Mouse (Mus musculus) heart, adult 2 months (tissue): ENCODE measurements around the gene Gm17364. TPM values are rescaled to one million over a fixed set of nuclear protein-coding genes. Genes with fewer than 3 reads are reported as not detected.
A peak's percentile ranks its signal among the peaks of the same experiment; 100 is the strongest.

Experiments used
- DNase-seq, 2 experiments: peaks; one replicate each; pipeline ENCODE4 v3.0.0; 2021
- H3K27ac ChIP-seq: fragments of 200-600 bp; 2 replicates; pipeline ENCODE4 v1.8.1; 2022
- H3K27me3 ChIP-seq: fragments of 200-500 bp; 2 replicates; pipeline ENCODE4 v1.6.1; 2012; ENCODE audit warnings: mild to moderate bottlenecking, low read length, inconsistent platforms, mixed read lengths; ENCODE audit not compliant: control insufficient read depth, insufficient read depth
- H3K36me3 ChIP-seq: fragments of 200-500 bp; 2 replicates; pipeline ENCODE4 v1.6.1; 2012; ENCODE audit warnings: low read length, inconsistent platforms; ENCODE audit not compliant: control insufficient read depth, insufficient read depth
- H3K4me1 ChIP-seq: fragments of 200-500 bp; 2 replicates; pipeline ENCODE4 v1.6.1; 2011; ENCODE audit warnings: low read length; ENCODE audit not compliant: control insufficient read depth, insufficient read depth
- H3K4me3 ChIP-seq: fragments of 200-600 bp; 2 replicates; pipeline ENCODE4 v1.8.1; 2022
- H3K79me2 ChIP-seq: fragments of 200-500 bp; replicated peaks from 2 replicates; pipeline ENCODE4 v1.6.1; 2012; ENCODE audit warnings: mild to moderate bottlenecking, inconsistent platforms, low read length, moderate library complexity, mixed read lengths; ENCODE audit not compliant: control insufficient read depth, insufficient read depth
- H3K9ac ChIP-seq: fragments of 200-500 bp; 2 replicates; pipeline ENCODE4 v1.6.1; 2012; ENCODE audit warnings: low read depth, mild to moderate bottlenecking, control low read depth, inconsistent platforms, low read length, mixed read lengths
- CTCF ChIP-seq: fragments of 200-600 bp; IDR thresholded peaks from 2 replicates; pipeline ENCODE4 v1.8.1; 2022; ENCODE audit warnings: antibody characterized with exemption, mild to moderate bottlenecking, moderate library complexity
- EP300 ChIP-seq: fragments of 200-500 bp; IDR thresholded peaks from 2 replicates; pipeline ENCODE4 v1.6.1; 2011; ENCODE audit warnings: low read depth, low read length, control low read depth; ENCODE audit not compliant: insufficient read depth
- POLR2A ChIP-seq: fragments of 200-500 bp; IDR thresholded peaks from 2 replicates; pipeline ENCODE4 v1.6.1; 2011; ENCODE audit warnings: mild to moderate bottlenecking, low read depth, low read length, control low read depth; ENCODE audit not compliant: insufficient read depth
- WGBS: fragments of 180-500 bp; shearing (Covaris S2); methylation state at CpG from one replicate; pipeline ENCODE4 v1.1.7; 2018; 5-methylcytosine and 5-hydroxymethylcytosine counted together
- intact Hi-C: fragments of 180-260 bp; cut with DNase I; formaldehyde crosslinking; loops from one replicate; pipeline ENCODE4 v1.15.1; 2025
- long read RNA-seq: library from polyadenylated mRNA; stranded (forward); transcript quantifications from one replicate; pipeline ENCODE4 v2.0.0, GENCODE M21; 2021
- polyA plus RNA-seq: library from polyadenylated mRNA; depleted of rRNA; stranded (reverse); fragments of >200 nt; gene quantifications from 2 replicates; pipeline ENCODE4 v1.2.3, GENCODE M21; 2012; rRNA removed
- total RNA-seq, 2 experiments: library from RNA; stranded (reverse); gene quantifications; 2 replicates each; pipeline ENCODE4 v1.2.3; 2021

Gene Gm17364
- not detected for total RNA-seq
- not detected in 2 replicates for polyA plus RNA-seq
- long read RNA-seq, partial matches to known transcripts, result 0 of 1 reads
- long read RNA-seq, other reads (novel, unspliced or antisense), result 1 of 1 reads

DNA sequence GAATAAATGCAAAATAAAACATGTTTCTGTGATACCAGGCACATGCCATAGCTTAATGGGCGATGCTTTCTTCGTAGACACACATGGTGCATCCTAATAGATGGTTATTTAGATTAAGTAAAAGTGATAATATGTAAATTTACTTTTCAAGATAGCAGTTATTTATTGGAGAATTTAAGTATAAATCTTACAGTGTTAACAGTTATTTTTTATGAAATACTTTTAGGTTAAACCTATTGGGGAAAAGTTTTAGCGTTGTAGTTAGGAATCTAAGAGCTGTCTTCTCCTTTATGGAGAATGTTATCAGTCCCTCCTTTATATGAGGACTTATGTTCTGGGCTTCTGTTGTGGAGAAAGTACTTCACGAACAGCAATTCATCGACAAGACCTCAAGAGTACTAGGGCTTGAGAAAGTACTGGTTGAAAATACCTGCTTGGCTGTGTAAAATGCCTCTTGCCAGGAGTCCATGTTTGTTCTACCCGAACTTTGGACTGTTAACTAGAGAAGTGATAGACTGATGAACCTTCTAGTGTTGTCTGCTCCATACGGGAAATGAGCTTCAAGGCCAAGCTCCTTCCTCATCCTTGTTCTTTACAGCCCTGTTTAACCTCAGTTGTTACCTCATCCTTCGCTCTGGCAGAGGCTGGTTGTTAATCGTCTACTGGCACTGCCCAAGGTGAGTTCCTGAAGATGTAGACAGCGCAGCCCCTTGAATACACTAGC is at the start of gene Gm17364:
Gene Gm17364 (minus strand): TSS at position 51 of the 724 bp plus-strand sequence.
- no peak for TF ChIP-seq POLR2A
- TF ChIP-seq CTCF, result no peak
- Histone ChIP-seq H3K36me3 (no peaks in the 10 kb centered on the region), H3K4me3 (no peak within 1 kb of the TSS), H3K9ac (no peak within 1 kb of the TSS), H3K27me3 (no peaks in the 10 kb centered on the region), H3K4me1 (no peaks in the 10 kb centered on the region), H3K79me2 (no peaks in the 10 kb centered on the region), H3K27ac (no peak within 1 kb of the TSS)
- intact Hi-C loops, result no loop called here
- WGBS, result 92% methylated on average over 10 of the region's 10 CpGs
- no peak for DNase-seq

DNA sequence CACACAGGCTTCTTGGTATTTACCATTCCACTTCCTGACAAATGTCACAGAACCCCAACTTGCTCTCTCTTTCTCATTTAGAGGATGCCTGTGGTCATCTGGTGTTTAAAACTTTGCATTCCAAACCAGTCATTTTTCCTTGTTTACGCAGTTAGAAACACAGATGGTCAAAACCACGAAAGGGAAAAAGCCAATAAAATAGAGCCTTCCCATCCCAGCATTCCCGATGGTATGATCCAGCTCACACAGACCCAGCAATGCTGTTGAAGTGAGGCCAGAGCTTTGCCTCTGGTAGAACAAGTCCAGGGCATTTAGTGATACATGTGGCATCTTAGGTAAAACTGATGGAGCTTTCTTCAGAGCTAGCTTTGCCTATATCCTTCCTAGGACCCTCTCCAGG is 47.7 kb upstream of the Gm17364 start:
- WGBS, result 64% methylated on average over 3 of the region's 3 CpGs
- DNase-seq, result no peak
- Histone ChIP-seq H3K27me3 (no peaks in the 10 kb centered on the region), H3K9ac (no peak overlapping the region), H3K27ac (peak overlapping the region; percentile 9; the same call in 1 of the 2 replicates), H3K79me2 (peaks cover 2% of the 10 kb centered on the region), H3K4me1 (peaks cover 4% of the 10 kb centered on the region), H3K36me3 (peaks cover 2% of the 10 kb centered on the region; the same call in 1 of the 2 replicates), H3K4me3 (no peak overlapping the region)
- TF ChIP-seq POLR2A, result no peak
- TF ChIP-seq EP300, result no peak
- no peak for TF ChIP-seq CTCF
- intact Hi-C loops, result loop anchor here (5.0 kb wide), 1 partner anchor 36 kb away; no protein-coding TSS in a partner anchor

DNA sequence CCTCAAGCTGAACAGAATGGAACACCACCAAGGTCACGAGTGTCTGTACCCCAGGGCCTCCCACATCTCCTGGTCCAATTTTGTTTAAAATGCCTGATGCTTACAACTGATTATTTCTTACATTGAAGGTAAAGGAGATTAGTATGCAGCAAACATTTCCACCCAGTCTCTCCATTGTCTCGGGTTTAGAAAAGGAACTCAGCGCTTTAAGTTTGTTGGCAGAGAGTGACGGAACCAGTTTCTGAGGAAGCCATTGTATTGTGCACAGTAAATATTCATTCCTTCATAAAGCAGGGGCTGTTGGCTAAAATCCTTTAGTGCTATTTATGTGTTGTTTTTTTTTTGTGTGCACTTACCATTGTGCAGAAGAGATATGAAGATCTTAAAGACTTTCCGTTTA is 47.0 kb upstream of the Gm17364 start:
- no peak for TF ChIP-seq POLR2A
- no peak for TF ChIP-seq CTCF
- TF ChIP-seq EP300, result no peak
- 60% methylated on average over 5 of the region's 5 CpGs for WGBS
- H3K4me1 ChIP-seq, result peaks cover 3% of the 10 kb centered on the region
- peaks cover 2% of the 10 kb centered on the region; the same call in 1 of the 2 replicates for H3K36me3 ChIP-seq
- H3K79me2 ChIP-seq, result peaks cover 2% of the 10 kb centered on the region
- intact Hi-C loops, result loop anchor here (5.0 kb wide), 1 partner anchor 37 kb away; no protein-coding TSS in a partner anchor
- no peaks in the 10 kb centered on the region for H3K27me3 ChIP-seq
- H3K9ac ChIP-seq, result no peak overlapping the region
- no peak overlapping the region for H3K4me3 ChIP-seq
- no peak for DNase-seq
- H3K27ac ChIP-seq, result no peak overlapping the region; the same call in 1 of the 2 replicates

DNA sequence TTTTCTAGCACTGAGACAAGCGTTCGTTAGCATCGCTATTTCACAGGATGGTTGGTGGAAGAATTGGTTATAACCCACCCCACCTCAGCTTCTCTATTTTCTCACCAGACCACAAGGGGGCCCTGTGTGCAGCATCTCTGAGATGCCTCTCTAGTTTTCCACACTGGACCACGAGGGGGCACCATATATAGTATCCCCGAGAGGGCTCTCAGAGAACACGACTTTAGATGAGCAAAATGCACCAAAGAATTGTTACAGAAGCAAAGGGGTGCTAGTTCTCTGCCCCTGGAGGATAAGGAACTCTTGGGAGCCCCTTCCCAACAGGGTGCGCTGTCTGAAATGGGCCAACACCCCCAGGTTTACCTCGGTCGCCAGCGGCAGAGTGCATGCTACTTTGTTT is 28.9 kb upstream of the Gm17364 start:
- WGBS, result 66% methylated on average over 10 of the region's 10 CpGs
- Histone ChIP-seq H3K4me3 (no peak overlapping the region), H3K4me1 (no peaks in the 10 kb centered on the region; the same call in 1 of the 2 replicates), H3K36me3 (no peaks in the 10 kb centered on the region), H3K79me2 (no peaks in the 10 kb centered on the region), H3K27ac (no peak overlapping the region), H3K27me3 (no peaks in the 10 kb centered on the region), H3K9ac (no peak overlapping the region)
- DNase-seq, result peak; percentile 75 to 86
- intact Hi-C loops, result loop anchor here (1.0 to 2.0 kb wide), 4 partner anchors 19 to 270 kb away; no protein-coding TSS in a partner anchor
- TF ChIP-seq EP300 (peak; percentile 79), CTCF (peak; percentile 93), POLR2A (no peak)

DNA sequence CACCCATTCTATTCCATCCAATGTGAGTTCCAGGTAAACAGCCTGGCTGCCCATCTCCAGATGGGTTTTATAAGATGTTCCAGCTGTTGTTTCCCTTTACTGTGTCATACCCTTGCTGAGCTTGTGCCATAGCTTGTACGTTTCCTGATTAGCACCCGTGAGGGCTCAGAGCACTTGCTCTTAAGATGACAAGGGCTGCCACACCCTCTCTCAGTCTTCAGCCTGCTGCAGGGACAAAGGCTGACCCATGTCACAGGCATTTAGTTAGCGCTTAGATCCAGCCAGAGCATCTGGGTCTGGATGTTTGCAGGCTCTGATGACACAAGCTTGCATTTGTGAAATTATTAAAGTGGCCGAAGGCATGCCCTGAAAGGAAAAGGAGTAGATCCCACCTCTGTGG is 26.3 kb upstream of the Gm17364 start:
- Histone ChIP-seq H3K36me3 (no peaks in the 10 kb centered on the region), H3K79me2 (no peaks in the 10 kb centered on the region), H3K27ac (no peak overlapping the region), H3K27me3 (no peaks in the 10 kb centered on the region), H3K4me3 (no peak overlapping the region), H3K4me1 (peaks cover 3% of the 10 kb centered on the region), H3K9ac (no peak overlapping the region)
- intact Hi-C loops, result no loop called here
- 41% methylated on average over 4 of the region's 4 CpGs for WGBS
- no peak for DNase-seq
- TF ChIP-seq POLR2A, result no peak
- TF ChIP-seq EP300, result no peak
- TF ChIP-seq CTCF, result no peak

DNA sequence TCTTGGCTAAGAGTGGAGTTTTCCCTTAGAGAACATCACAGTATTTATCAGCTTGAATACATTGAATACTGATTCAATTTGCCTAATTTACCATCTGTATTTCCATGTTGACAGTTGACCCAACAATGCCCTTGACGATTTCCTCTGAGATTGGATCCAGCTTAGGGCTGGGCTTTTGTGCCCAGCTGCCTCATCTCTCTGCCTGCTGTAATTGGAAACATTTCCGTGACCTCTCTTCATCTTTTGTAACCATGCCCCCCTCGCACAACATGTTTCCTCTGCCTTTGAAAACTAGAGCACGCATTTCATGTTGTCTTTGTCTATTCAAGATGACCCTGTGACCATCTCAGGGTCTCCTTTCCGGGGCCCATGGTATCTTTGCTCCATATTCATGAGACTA is 25.2 kb upstream of the Gm17364 start:
- 59% methylated on average over 5 of the region's 5 CpGs for WGBS
- intact Hi-C loops, result no loop called here
- Histone ChIP-seq H3K4me1 (peaks cover 3% of the 10 kb centered on the region), H3K79me2 (no peaks in the 10 kb centered on the region), H3K27me3 (no peaks in the 10 kb centered on the region), H3K9ac (no peak overlapping the region), H3K36me3 (no peaks in the 10 kb centered on the region), H3K4me3 (no peak overlapping the region), H3K27ac (no peak overlapping the region)
- TF ChIP-seq POLR2A (no peak), EP300 (no peak), CTCF (no peak)
- no peak for DNase-seq
